Mouse (Mus musculus) large intestine, adult 2 months (tissue): ENCODE measurements at regions not wholly inside any gene's neighbourhood (a gene's known extent, or its start where the extent isn't known, plus 50 kb on each side); places are given as distances from the start of the nearest gene placed in this dataset.

ENCODE experiments used
- DNase-seq: peaks from one replicate; pipeline ENCODE4 v3.0.0-alpha.2; 2012; ENCODE audit warnings: low read depth, low spot score
- WGBS: fragments of 180-500 bp; shearing (Covaris S2); methylation state at CpG from one replicate; pipeline ENCODE4 v1.1.7; 2018; 5-methylcytosine and 5-hydroxymethylcytosine counted together

DNA sequence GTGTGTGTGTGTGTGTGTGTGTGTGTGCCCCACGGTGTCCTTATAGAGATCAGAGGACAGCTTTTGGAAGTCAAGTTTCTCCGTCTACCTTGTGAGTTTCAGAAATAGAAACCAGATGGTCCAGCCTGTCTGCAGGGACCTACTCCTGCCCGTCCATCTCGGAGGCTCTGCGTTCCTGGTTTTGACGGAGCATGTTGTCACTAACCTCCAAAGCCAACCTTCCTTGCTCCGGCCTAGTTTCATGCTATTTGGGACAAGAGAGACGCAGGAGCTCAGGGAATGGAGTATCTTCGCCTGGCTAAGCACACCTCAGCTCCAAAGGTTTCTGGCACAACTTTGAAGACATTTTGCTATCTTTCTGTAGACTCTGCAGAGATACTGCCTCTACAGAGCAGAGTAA, 54.2 kb upstream of the Chd2 start:
- DNase-seq, result no peak
- WGBS, result 59% methylated on average over 9 of the region's 9 CpGs

DNA sequence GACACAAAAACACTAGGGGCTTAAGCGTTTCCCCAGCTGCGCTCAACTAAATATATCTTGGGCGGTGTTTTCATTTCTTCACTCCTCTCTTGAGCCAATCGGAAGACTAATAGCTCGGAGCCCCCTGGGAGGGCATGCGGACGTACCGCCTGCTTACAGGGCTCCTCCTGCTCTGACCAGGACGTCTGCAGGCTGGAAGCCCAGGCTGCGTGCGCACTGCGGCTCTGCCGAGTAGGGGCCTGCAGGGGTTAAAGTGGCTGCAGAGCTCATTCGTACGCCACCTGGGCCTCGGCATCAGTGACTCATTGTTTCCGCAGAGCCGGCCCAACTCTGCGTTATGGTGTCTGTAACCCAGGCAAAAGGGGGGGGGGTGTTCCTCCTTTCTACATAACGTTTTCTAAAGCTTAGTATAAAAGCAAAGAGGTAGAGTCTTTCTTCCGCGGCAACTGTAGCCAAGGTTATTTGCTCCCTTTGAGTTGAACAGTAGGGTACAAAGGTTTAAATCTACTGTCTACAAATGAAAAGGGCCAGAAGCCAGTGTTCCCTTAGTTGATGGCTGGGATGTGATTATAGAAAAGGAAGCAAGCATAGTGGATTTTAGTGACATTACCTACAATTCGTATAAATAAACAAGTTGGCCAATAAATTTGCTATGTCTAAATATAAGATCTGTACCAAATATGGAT, 53.7 kb upstream of the Chd2 start:
- WGBS, result under 1% methylated on average over 23 of the region's 23 CpGs
- no peak for DNase-seq

- DNase-seq, result no peak
- 6% methylated on average over 14 of the region's 14 CpGs for WGBS
These were observed 53.0 kb upstream of the Chd2 start for GRCm38 (mm10) chr7:73594492-73595139.

DNA sequence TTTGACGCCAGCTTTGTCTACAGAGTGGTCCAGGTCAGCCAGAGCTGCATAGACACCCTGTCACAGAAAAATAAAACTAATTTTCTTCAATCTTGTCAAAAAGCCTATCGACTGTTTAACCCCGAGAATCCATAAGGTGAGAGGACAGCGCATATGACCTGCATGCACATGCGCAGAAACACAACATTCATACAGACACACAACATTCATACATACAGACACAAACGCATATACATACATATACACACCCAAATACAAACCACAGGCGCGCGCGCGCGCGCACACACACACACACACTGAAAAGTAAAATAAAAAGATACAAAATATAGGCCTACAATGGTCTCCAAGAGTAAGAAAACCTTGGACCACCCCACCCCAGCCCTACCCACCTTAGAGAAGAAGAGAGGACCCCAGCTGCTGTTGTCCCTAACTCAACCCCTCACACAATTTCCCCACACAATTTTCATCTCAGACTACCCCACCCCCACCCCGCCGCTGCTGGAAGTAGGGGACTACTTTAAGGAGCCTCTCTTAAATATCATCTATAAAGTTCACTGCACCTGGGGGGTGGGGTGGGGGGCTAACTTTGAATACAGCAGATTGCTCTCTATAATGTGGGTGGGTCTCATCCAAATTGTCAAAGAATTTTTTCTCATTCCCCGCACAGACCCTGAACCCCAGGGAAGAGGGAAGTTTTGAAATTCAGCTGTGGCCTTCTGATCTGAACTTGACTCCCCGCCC, 52.2 kb upstream of the Chd2 start:
- 83% methylated on average over 17 of the region's 17 CpGs for WGBS
- no peak for DNase-seq

DNA sequence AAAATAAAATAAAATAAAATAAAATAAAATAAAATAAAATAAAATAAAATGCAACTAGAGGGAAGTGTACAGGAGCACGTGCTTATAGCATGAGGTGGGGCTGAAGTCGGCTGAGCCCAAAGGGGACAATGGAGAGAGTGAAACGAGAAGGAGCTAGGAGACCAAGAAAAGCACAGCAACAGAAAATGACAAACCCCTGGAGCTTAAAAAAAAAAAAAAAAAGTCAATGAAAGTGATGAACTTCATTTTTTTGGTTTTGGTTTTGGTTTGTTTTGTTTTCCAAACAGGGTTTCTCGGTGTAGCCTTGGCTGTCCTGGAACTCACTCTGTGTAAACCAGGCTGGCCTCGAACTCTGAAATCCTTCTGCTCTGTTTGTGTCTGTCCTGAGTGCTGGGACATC, 51.2 kb upstream of the Chd2 start:
- no peak for DNase-seq
- WGBS, result 84% methylated on average over 5 of the region's 5 CpGs
